Mouse (Mus musculus): Measurements from ENCODE around the gene Kif7. TPM values are rescaled to one million over a fixed set of nuclear protein-coding genes. Genes with fewer than 3 reads are reported as not detected.

Gene Kif7
- polyA plus RNA-seq, 1 experiment from 2014 or later = 1.6 TPM

GRCm38 (mm10) chr7:79749511-79749910 is 34.0 kb upstream of the Kif7 start:
- Histone ChIP-seq H3K4me3 (ENCODE audit: low read depth, low read length) (no peak overlapping the region), H3K27me3 (replicated peaks; ENCODE audit: insufficient read depth, low read length) (no peaks in the 10 kb centered on the region), H3K4me1 (ENCODE audit: insufficient read depth, low read depth, low read length) (no peaks in the 10 kb centered on the region), H3K36me3 (ENCODE audit: insufficient read depth, low read length) (no peaks in the 10 kb centered on the region), H3K9me3 (ENCODE audit: low read length) (no peaks in the 10 kb centered on the region), H3K4me2 (replicated peaks; ENCODE audit: low read depth, low read length) (no peak overlapping the region), H3K9ac (replicated peaks; ENCODE audit: low read depth) (no peak overlapping the region), H3K27ac (ENCODE audit: low read length) (no peak overlapping the region)
- no peak for ATAC-seq
- no peak for DNase-seq (ENCODE audit: low spot score)
- WGBS = 83% methylated on average over 6 of the region's 6 CpGs
- TF ChIP-seq CTCF (IDR thresholded peaks at IDR 0.05) (no peak), EP300 (IDR thresholded peaks at IDR 0.05) (no peak)

- Histone ChIP-seq H3K4me1 (ENCODE audit: insufficient read depth, low read depth, low read length) (no peaks in the 10 kb centered on the region; the same call in 1 of the 2 replicates), H3K9ac (replicated peaks; ENCODE audit: low read depth) (no peak overlapping the region), H3K27me3 (replicated peaks; ENCODE audit: insufficient read depth, low read length) (no peaks in the 10 kb centered on the region), H3K9me3 (ENCODE audit: low read length) (no peaks in the 10 kb centered on the region), H3K4me2 (replicated peaks; ENCODE audit: low read depth, low read length) (no peak overlapping the region), H3K27ac (ENCODE audit: low read length) (no peak overlapping the region), H3K36me3 (ENCODE audit: insufficient read depth, low read length) (no peaks in the 10 kb centered on the region), H3K4me3 (ENCODE audit: low read depth, low read length) (no peak overlapping the region)
- DNase-seq (ENCODE audit: low spot score) = no peak
- TF ChIP-seq CTCF (IDR thresholded peaks at IDR 0.05) (no peak), EP300 (IDR thresholded peaks at IDR 0.05) (no peak)
- 70% methylated on average over 6 of the region's 6 CpGs for WGBS
- ATAC-seq = no peak
Observed at GRCm38 (mm10) chr7:79747659-79748058, 32.1 kb upstream of the Kif7 start.

- no peak for DNase-seq (ENCODE audit: low spot score)
- no peak overlapping the region for H3K4me2 ChIP-seq (replicated peaks; ENCODE audit: low read depth, low read length)
- 67% methylated on average over 5 of the region's 5 CpGs for WGBS
- no peaks in the 10 kb centered on the region for H3K9me3 ChIP-seq (ENCODE audit: low read length)
- H3K4me1 ChIP-seq (ENCODE audit: insufficient read depth, low read depth, low read length) = no peaks in the 10 kb centered on the region; the same call in 1 of the 2 replicates
- H3K9ac ChIP-seq (replicated peaks; ENCODE audit: low read depth) = no peak overlapping the region
- no peak overlapping the region for H3K27ac ChIP-seq (ENCODE audit: low read length)
- ATAC-seq = no peak
- no peak for TF ChIP-seq CTCF (IDR thresholded peaks at IDR 0.05)
- TF ChIP-seq EP300 (IDR thresholded peaks at IDR 0.05) = no peak
- no peak overlapping the region for H3K4me3 ChIP-seq (ENCODE audit: low read depth, low read length)
- no peaks in the 10 kb centered on the region for H3K27me3 ChIP-seq (replicated peaks; ENCODE audit: insufficient read depth, low read length)
- H3K36me3 ChIP-seq (ENCODE audit: insufficient read depth, low read length) = no peaks in the 10 kb centered on the region
Observed at GRCm38 (mm10) chr7:79744585-79744984, 29.1 kb upstream of the Kif7 start.

- Histone ChIP-seq H3K4me3 (ENCODE audit: low read depth, low read length) (no peak overlapping the region), H3K9me3 (ENCODE audit: low read length) (no peaks in the 10 kb centered on the region), H3K4me2 (replicated peaks; ENCODE audit: low read depth, low read length) (no peak overlapping the region), H3K36me3 (ENCODE audit: insufficient read depth, low read length) (no peaks in the 10 kb centered on the region), H3K4me1 (ENCODE audit: insufficient read depth, low read depth, low read length) (no peaks in the 10 kb centered on the region; the same call in 1 of the 2 replicates), H3K27ac (ENCODE audit: low read length) (no peak overlapping the region), H3K9ac (replicated peaks; ENCODE audit: low read depth) (no peak overlapping the region), H3K27me3 (replicated peaks; ENCODE audit: insufficient read depth, low read length) (no peaks in the 10 kb centered on the region)
- 91% methylated on average over 9 of the region's 9 CpGs for WGBS
- TF ChIP-seq CTCF (IDR thresholded peaks at IDR 0.05) (no peak), EP300 (IDR thresholded peaks at IDR 0.05) (no peak)
- no peak for ATAC-seq
- no peak for DNase-seq (ENCODE audit: low spot score)
Observed at GRCm38 (mm10) chr7:79744051-79744450, 28.5 kb upstream of the Kif7 start.

- no peaks in the 10 kb centered on the region for H3K9me3 ChIP-seq (ENCODE audit: low read length)
- 4% methylated on average over 34 of the region's 46 CpGs for WGBS
- DNase-seq (ENCODE audit: low spot score) = peak; percentile 94
Observed at GRCm38 (mm10) chr7:79742659-79743536, 27.4 kb upstream of the Kif7 start, which contains the start of the genes Pex11a and Wdr93. Gene Pex11a (minus strand): TSS chr7:79743131. Gene Wdr93 (plus strand): TSS chr7:79743163.

GRCm38 (mm10) chr7:79742277-79742658 is 26.7 kb upstream of the Kif7 start:
- 9% methylated on average over 11 of the region's 11 CpGs for WGBS
- ATAC-seq = peak; percentile 40; the same call in 1 of the 2 replicates
- no peaks in the 10 kb centered on the region for H3K27me3 ChIP-seq (replicated peaks; ENCODE audit: insufficient read depth, low read length)
- H3K4me1 ChIP-seq (ENCODE audit: insufficient read depth, low read depth, low read length) = no peaks in the 10 kb centered on the region; the same call in 1 of the 2 replicates
- H3K36me3 ChIP-seq (ENCODE audit: insufficient read depth, low read length) = no peaks in the 10 kb centered on the region
- peak overlapping the region; percentile 60 for H3K27ac ChIP-seq (ENCODE audit: low read length)
- H3K9me3 ChIP-seq (ENCODE audit: low read length) = no peaks in the 10 kb centered on the region
- TF ChIP-seq CTCF (IDR thresholded peaks at IDR 0.05) (no peak), EP300 (IDR thresholded peaks at IDR 0.05) (no peak)
- H3K4me3 ChIP-seq (ENCODE audit: low read depth, low read length) = peak overlapping the region; percentile 57
- peak; percentile 34 for DNase-seq (ENCODE audit: low spot score)
- peak overlapping the region; percentile 78 for H3K4me2 ChIP-seq (replicated peaks; ENCODE audit: low read depth, low read length)
- H3K9ac ChIP-seq (replicated peaks; ENCODE audit: low read depth) = peak overlapping the region; percentile 16; the same call in 1 of the 2 replicates

More at GRCm38 (mm10) chr7:79742659-79743536, 27.4 kb upstream of the Kif7 start, which contains the start of the genes Pex11a and Wdr93:
- H3K27me3 ChIP-seq (replicated peaks; ENCODE audit: insufficient read depth, low read length) = no peaks in the 10 kb centered on the region
- no peaks in the 10 kb centered on the region; the same call in 1 of the 2 replicates for H3K4me1 ChIP-seq (ENCODE audit: insufficient read depth, low read depth, low read length)
- peak within 1 kb of the TSS; percentile 16; the same call in 1 of the 2 replicates for H3K9ac ChIP-seq (replicated peaks; ENCODE audit: low read depth)
- H3K36me3 ChIP-seq (ENCODE audit: insufficient read depth, low read length) = no peaks in the 10 kb centered on the region
- peak; percentile 94 for ATAC-seq
- peak within 1 kb of the TSS; percentile 78 for H3K4me2 ChIP-seq (replicated peaks; ENCODE audit: low read depth, low read length)
- peak within 1 kb of the TSS; percentile 60 for H3K27ac ChIP-seq (ENCODE audit: low read length)
- peak within 1 kb of the TSS; percentile 57 for H3K4me3 ChIP-seq (ENCODE audit: low read depth, low read length)
- TF ChIP-seq EP300 (IDR thresholded peaks at IDR 0.05) (no peak), CTCF (IDR thresholded peaks at IDR 0.05) (no peak)
